Mouse (Mus musculus) midbrain, embryonic 16.5 days (tissue): Measurements from ENCODE around the gene Shoc2. TPM values are rescaled to one million over a fixed set of nuclear protein-coding genes. Genes with fewer than 3 reads are reported as not detected.
A peak's percentile ranks its signal among the peaks of the same experiment; 100 is the strongest.

Source experiments
- ATAC-seq: fragments of 200-750 bp; cut with Nextera tagmentation; 2 replicates; pipeline ENCODE4 v1.8.0; 2017; ENCODE audit warnings: moderate TSS enrichment
- H3K27ac ChIP-seq: fragments of 300-500 bp; sonication (generic); 2 replicates; pipeline ENCODE4 v1.5.1; 2014; ENCODE audit warnings: mild to moderate bottlenecking, low read length, mixed read lengths
- H3K27me3 ChIP-seq: fragments of 300-500 bp; sonication (generic); 2 replicates; pipeline ENCODE4 v1.6.1; 2014; ENCODE audit warnings: low read depth, low read length, mixed read lengths; ENCODE audit not compliant: control insufficient read depth, insufficient read depth
- H3K36me3 ChIP-seq: fragments of 300-500 bp; sonication (generic); 2 replicates; pipeline ENCODE4 v1.6.1; 2014; ENCODE audit warnings: mild to moderate bottlenecking, low read length, moderate library complexity, mixed read lengths; ENCODE audit not compliant: control insufficient read depth, insufficient read depth
- H3K4me1 ChIP-seq: fragments of 300-500 bp; sonication (generic); 2 replicates; pipeline ENCODE4 v1.6.1; 2014; ENCODE audit warnings: mild to moderate bottlenecking, low read length, mixed read lengths; ENCODE audit not compliant: control insufficient read depth, insufficient read depth
- H3K4me2 ChIP-seq: fragments of 300-500 bp; sonication (generic); 2 replicates; pipeline ENCODE4 v1.6.1; 2014; ENCODE audit warnings: mild to moderate bottlenecking, low read length, mixed read lengths
- H3K4me3 ChIP-seq: fragments of 300-500 bp; sonication (generic); 2 replicates; pipeline ENCODE4 v1.5.1; 2014; ENCODE audit warnings: low read depth, mild to moderate bottlenecking, low read length, moderate library complexity, mixed read lengths
- H3K9ac ChIP-seq: fragments of 300-500 bp; sonication (generic); 2 replicates; pipeline ENCODE4 v1.6.1; 2014; ENCODE audit warnings: low read depth, low read length, mixed read lengths
- H3K9me3 ChIP-seq: fragments of 300-500 bp; sonication (generic); replicated peaks from 2 replicates; pipeline ENCODE4 v1.6.1; 2014; ENCODE audit warnings: mild to moderate bottlenecking, low read length, mixed read lengths; ENCODE audit not compliant: control insufficient read depth, poor library complexity, severe bottlenecking
- WGBS: fragments of 180-500 bp; shearing (Covaris S2); extraction: QIAGEN DNeasy Blood & Tissue Kit; methylation state at CpG from one replicate; pipeline ENCODE4 v1.1.7; 2014; 5-methylcytosine and 5-hydroxymethylcytosine counted together
- polyA plus RNA-seq: library from polyadenylated mRNA; unstranded; fragments of >200 nt; fragmentation: Nextera tagmentation; extraction: Ambion mirVana; gene quantifications from 2 replicates; pipeline ENCODE4 v1.2.1, GENCODE M21; 2015

The Shoc2 gene
- polyA plus RNA-seq, 1 experiment from 2014 or later, result 60.8 TPM

- Histone ChIP-seq H3K4me2 (peak overlapping the region; percentile 97), H3K27ac (no peak overlapping the region), H3K27me3 (peaks cover 19% of the 10 kb centered on the region), H3K9ac (peak overlapping the region; percentile 74), H3K4me1 (peaks cover 19% of the 10 kb centered on the region), H3K4me3 (peak overlapping the region; percentile 59), H3K36me3 (no peaks in the 10 kb centered on the region), H3K9me3 (no peaks in the 10 kb centered on the region)
- 3% methylated on average over 27 of the region's 27 CpGs for WGBS
- no peak for ATAC-seq
These were observed 103.4 kb downstream of the Shoc2 start for GRCm38 (mm10) chr19:54047386-54048050.

- 12% methylated on average over 13 of the region's 13 CpGs for WGBS
- H3K36me3 ChIP-seq, result no peaks in the 10 kb centered on the region
- peaks cover 19% of the 10 kb centered on the region for H3K4me1 ChIP-seq
- H3K4me2 ChIP-seq, result peak overlapping the region; percentile 97
- H3K27ac ChIP-seq, result no peak overlapping the region
- peaks cover 19% of the 10 kb centered on the region for H3K27me3 ChIP-seq
- H3K9ac ChIP-seq, result no peak overlapping the region
- H3K9me3 ChIP-seq, result no peaks in the 10 kb centered on the region
- H3K4me3 ChIP-seq, result 0 out of 2 replicates have a peak overlapping the region, but pooled peaks have one; percentile 0
- no peak for ATAC-seq
These were observed 104.2 kb downstream of the Shoc2 start for GRCm38 (mm10) chr19:54048161-54048885.

GRCm38 (mm10) chr19:54051651-54052050 is 107.5 kb downstream of the Shoc2 start:
- H3K4me1 ChIP-seq, result peaks cover 11% of the 10 kb centered on the region; the same call in 1 of the 2 replicates
- peaks cover 14% of the 10 kb centered on the region for H3K27me3 ChIP-seq
- ATAC-seq, result no peak
- H3K9me3 ChIP-seq, result no peaks in the 10 kb centered on the region
- no peak overlapping the region for H3K9ac ChIP-seq
- WGBS, result 78% methylated on average over 4 of the region's 4 CpGs
- H3K4me3 ChIP-seq, result no peak overlapping the region
- no peak overlapping the region for H3K4me2 ChIP-seq
- no peaks in the 10 kb centered on the region for H3K36me3 ChIP-seq
- no peak overlapping the region for H3K27ac ChIP-seq

GRCm38 (mm10) chr19:54055845-54056244 is 111.7 kb downstream of the Shoc2 start:
- Histone ChIP-seq H3K27me3 (no peaks in the 10 kb centered on the region), H3K4me2 (no peak overlapping the region), H3K36me3 (no peaks in the 10 kb centered on the region), H3K4me1 (no peaks in the 10 kb centered on the region), H3K9me3 (no peaks in the 10 kb centered on the region), H3K27ac (no peak overlapping the region), H3K4me3 (no peak overlapping the region), H3K9ac (no peak overlapping the region)
- ATAC-seq, result no peak
- WGBS, result 35% methylated on average over 5 of the region's 5 CpGs

- Histone ChIP-seq H3K27me3 (no peaks in the 10 kb centered on the region), H3K4me1 (no peaks in the 10 kb centered on the region), H3K9me3 (no peaks in the 10 kb centered on the region), H3K9ac (no peak overlapping the region), H3K4me2 (no peak overlapping the region), H3K4me3 (no peak overlapping the region), H3K27ac (no peak overlapping the region), H3K36me3 (no peaks in the 10 kb centered on the region)
- 90% methylated on average over 7 of the region's 7 CpGs for WGBS
- ATAC-seq, result no peak
These were observed 124.3 kb downstream of the Shoc2 start for GRCm38 (mm10) chr19:54068447-54068846.

GRCm38 (mm10) chr19:54070521-54070920 is 126.4 kb downstream of the Shoc2 start:
- H3K9me3 ChIP-seq, result no peaks in the 10 kb centered on the region
- ATAC-seq, result no peak
- no peak overlapping the region for H3K9ac ChIP-seq
- 90% methylated on average over 5 of the region's 5 CpGs for WGBS
- no peaks in the 10 kb centered on the region for H3K36me3 ChIP-seq
- no peak overlapping the region for H3K4me3 ChIP-seq
- no peak overlapping the region for H3K4me2 ChIP-seq
- no peaks in the 10 kb centered on the region for H3K27me3 ChIP-seq
- H3K27ac ChIP-seq, result no peak overlapping the region
- no peaks in the 10 kb centered on the region for H3K4me1 ChIP-seq

GRCm38 (mm10) chr19:54072233-54072800 is 128.2 kb downstream of the Shoc2 start:
- Histone ChIP-seq H3K27me3 (no peaks in the 10 kb centered on the region), H3K27ac (no peak overlapping the region), H3K4me1 (no peaks in the 10 kb centered on the region; the same call in 1 of the 2 replicates), H3K9me3 (no peaks in the 10 kb centered on the region), H3K36me3 (no peaks in the 10 kb centered on the region), H3K4me3 (no peak overlapping the region), H3K4me2 (no peak overlapping the region), H3K9ac (no peak overlapping the region)
- no peak for ATAC-seq
- 84% methylated on average over 5 of the region's 5 CpGs for WGBS

GRCm38 (mm10) chr19:54076362-54077349 is 132.6 kb downstream of the Shoc2 start:
- no peaks in the 10 kb centered on the region; the same call in 1 of the 2 replicates for H3K27me3 ChIP-seq
- H3K4me3 ChIP-seq, result no peak overlapping the region
- H3K4me1 ChIP-seq, result no peaks in the 10 kb centered on the region; the same call in 1 of the 2 replicates
- no peak for ATAC-seq
- H3K4me2 ChIP-seq, result no peak overlapping the region
- no peak overlapping the region for H3K9ac ChIP-seq
- no peaks in the 10 kb centered on the region for H3K9me3 ChIP-seq
- 23% methylated on average over 10 of the region's 10 CpGs for WGBS
- H3K36me3 ChIP-seq, result no peaks in the 10 kb centered on the region
- H3K27ac ChIP-seq, result no peak overlapping the region
